In genomic region chr11:6037686-6038085, GRCm38 (mm10) we compare ENCODE assay signal across 21 mouse cellular contexts. TPM values are rescaled to one million over a fixed set of nuclear protein-coding genes. Genes with fewer than 3 reads are reported as not detected.
DNase-seq lines count a peak whose midpoint lies in the region; ATAC-seq and TF ChIP-seq lines count a peak whose summit lies in the region.
"Had no signal": no experiment of that assay in that cellular context is flagged by ENCODE, and none has a peak within 500 bp of the region (broad histone marks: within the 10 kb centered on the region; RNA-seq: fewer than 3 reads in every experiment).

No protein-coding gene starts in this region.

- no peak overlapping the region for H3K27ac ChIP-seq in neural tube, embryonic 15.5 days (replicated peaks)
- H3K27ac ChIP-seq: forebrain, embryonic 10.5 days; stomach, postnatal 0 days had no signal

- no peak overlapping the region for H3K4me2 ChIP-seq in neural tube, embryonic 15.5 days
- H3K4me2 ChIP-seq: heart, embryonic 11.5 days; liver, embryonic 11.5 days had no signal

- no peak overlapping the region for H3K9ac ChIP-seq in neural tube, embryonic 15.5 days (replicated peaks)

- WGBS in neural tube, embryonic 15.5 days = 92% methylated on average over 7 of the region's 7 CpGs

- ATAC-seq in neural tube, embryonic 15.5 days (ENCODE audit: low FRiP score) = no peak
- ATAC-seq: inflammation-experienced regulatory T-cells, adult 6 months had no signal

- H3K4me3 ChIP-seq in E14TG2a.4 (replicated peaks; ENCODE audit: low read length) = peak overlapping the region; percentile 48; the same call in 1 of the 2 replicates
- H3K4me3 ChIP-seq in neural tube, embryonic 15.5 days (replicated peaks) = no peak overlapping the region
- H3K4me3 ChIP-seq: forebrain, embryonic 10.5 days; megakaryocyte, embryonic 14.5 days had no signal

- peak; percentile 47 to 48 for DNase-seq in adrenal gland, postnatal 36 days
- no peak for DNase-seq in adrenal gland, postnatal 10 days
- peak; percentile 40 for DNase-seq in gastrocnemius, postnatal 25 days
- no peak for DNase-seq in gastrocnemius, postnatal 10 days
- peak; percentile 52 to 55 for DNase-seq in cerebellum, postnatal 25 days
- DNase-seq in Muller cell, postnatal 12 days (ENCODE audit: inconsistent ontology term) = no peak
- DNase-seq: heart, postnatal 10 days; kidney, adult 9 months; kidney, postnatal 4 days; lung, adult 18-20 months; lung, postnatal 14 days; midbrain, embryonic 14.5 days; retina, postnatal 1 day had no signal

- H3K4me1 ChIP-seq in E14TG2a.4 (replicated peaks; ENCODE audit: low read depth, low read length) = peaks cover 68% of the 10 kb centered on the region
- H3K4me1 ChIP-seq in neural tube, embryonic 15.5 days = peaks cover 23% of the 10 kb centered on the region
- H3K4me1 ChIP-seq: megakaryocyte, embryonic 14.5 days had no signal

- no peaks in the 10 kb centered on the region for H3K36me3 ChIP-seq in E14TG2a.4 (ENCODE audit: insufficient read depth, low read length)
- no peaks in the 10 kb centered on the region for H3K36me3 ChIP-seq in neural tube, embryonic 15.5 days
- H3K36me3 ChIP-seq: forebrain, embryonic 10.5 days had no signal

- H3K27me3 ChIP-seq in E14TG2a.4 (ENCODE audit: insufficient read depth, low read length) = peaks cover 6% of the 10 kb centered on the region; the same call in 1 of the 2 replicates
- no peaks in the 10 kb centered on the region for H3K27me3 ChIP-seq in neural tube, embryonic 15.5 days (replicated peaks)

- H3K9me3 ChIP-seq in E14TG2a.4 (ENCODE audit: low read length) = peaks cover 18% of the 10 kb centered on the region
- no peaks in the 10 kb centered on the region for H3K9me3 ChIP-seq in neural tube, embryonic 15.5 days (replicated peaks)
- H3K9me3 ChIP-seq: forebrain, embryonic 10.5 days had no signal

- no peak for TF ChIP-seq CTCF in E14TG2a.4 (conservative IDR thresholded peaks at IDR 0.05; ENCODE audit: low read length)

RNA-seq across cellular contexts. Expression of gene Camk2b, which starts 28.5 kb away (rescaled TPM):
- total RNA-seq in adrenal gland, postnatal 36 days (2021) = 10 to 100 TPM in 1 of 2 experiments, 1 to 10 TPM in 1; 7.8 to 14.5 TPM
- total RNA-seq in adrenal gland, postnatal 10 days (2021) = 10 to 100 TPM; 15.7 to 30.4 TPM
- total RNA-seq in gastrocnemius, postnatal 25 days (2021) = 100 to 1,000 TPM; 115 to 121 TPM
- total RNA-seq in gastrocnemius, postnatal 10 days (2021) = 100 to 1,000 TPM; 188 to 190 TPM
- 113 and 140 TPM in 2 replicates for polyA plus RNA-seq in neural tube, embryonic 15.5 days (2015; fragmentation: Nextera tagmentation; extraction: Ambion mirVana)

Comparison
In these comparisons a context has a peak if more than half of its experiments do, and no peak if none do; other contexts are left out.
1. DNase-seq: peak in adrenal gland, postnatal 36 days (2 of 2), gastrocnemius, postnatal 25 days (single experiment) and cerebellum, postnatal 25 days (2 of 2); none in adrenal gland, postnatal 10 days (single experiment), gastrocnemius, postnatal 10 days (single experiment) and Muller cell, postnatal 12 days (single experiment).